Mouse (Mus musculus) embryonic facial prominence, embryonic 10.5 days (tissue): ENCODE results near the gene Zfp90. TPM values are rescaled to one million over a fixed set of nuclear protein-coding genes. Genes with fewer than 3 reads are reported as not detected.
"Not testable (repeated sequence)": the region's sequence is repeated elsewhere in the genome, so short reads cannot be mapped to it uniquely, and the experiment has no call there.

ENCODE experiments used
- DNase-seq: peaks from one replicate; pipeline ENCODE4 v3.0.0-alpha.2; 2017; ENCODE audit warnings: low spot score
- H3K27ac ChIP-seq: fragments of 300-500 bp; sonication (generic); replicated peaks from 2 replicates; pipeline ENCODE4 v1.5.1; 2016; ENCODE audit warnings: mild to moderate bottlenecking
- H3K27me3 ChIP-seq: fragments of 300-500 bp; sonication (generic); replicated peaks from 2 replicates; pipeline ENCODE4 v1.6.1; 2016; ENCODE audit warnings: low read depth, mild to moderate bottlenecking; ENCODE audit not compliant: poor library complexity, severe bottlenecking
- H3K36me3 ChIP-seq: fragments of 300-500 bp; sonication (generic); replicated peaks from 2 replicates; pipeline ENCODE4 v1.6.1; 2016; ENCODE audit warnings: mild to moderate bottlenecking, moderate library complexity
- H3K4me1 ChIP-seq: fragments of 300-500 bp; sonication (generic); 2 replicates; pipeline ENCODE4 v1.6.1; 2016
- H3K4me3 ChIP-seq: fragments of 300-500 bp; sonication (generic); 2 replicates; pipeline ENCODE4 v1.5.1; 2016; ENCODE audit warnings: mild to moderate bottlenecking, moderate library complexity
- H3K9me3 ChIP-seq: fragments of 300-500 bp; sonication (generic); 2 replicates; pipeline ENCODE4 v1.6.1; 2016; ENCODE audit warnings: mild to moderate bottlenecking
- WGBS: fragments of 180-500 bp; shearing (Covaris S2); methylation state at CpG from one replicate; pipeline ENCODE4 v1.1.7; 2016; 5-methylcytosine and 5-hydroxymethylcytosine counted together
- polyA plus RNA-seq: library from polyadenylated mRNA; unstranded; fragments of >200 nt; fragmentation: Nextera tagmentation; extraction: Ambion mirVana; gene quantifications from 2 replicates; pipeline ENCODE4 v1.2.1, GENCODE M21; 2016

Zfp90 gene
- polyA plus RNA-seq, 1 experiment from 2014 or later, result 26.4 TPM

- H3K36me3 ChIP-seq, result no peaks in the 10 kb centered on the region
Observed at GRCm38 (mm10) chr8:106403246-106403933, 11.7 kb upstream of the Zfp90 start.

DNA sequence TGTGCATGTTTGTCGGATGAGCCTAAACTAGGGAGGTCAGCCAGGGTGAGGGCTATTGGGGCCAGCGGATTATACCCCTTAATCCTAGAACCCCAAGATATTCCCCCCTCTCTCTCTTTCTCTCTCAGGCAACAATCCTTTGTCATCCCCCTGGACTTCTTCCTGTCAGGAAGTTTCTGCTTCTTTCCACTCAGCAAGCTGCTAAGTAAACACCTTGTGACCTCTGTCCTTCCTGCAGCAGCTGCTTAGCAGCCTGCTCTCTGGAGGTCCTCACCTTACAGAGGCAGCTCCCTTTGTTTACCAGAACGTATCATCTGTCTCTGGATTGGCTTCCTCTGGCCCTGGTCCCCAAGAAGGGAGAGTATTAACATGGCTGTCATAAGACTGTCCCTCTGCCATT, 10.3 kb upstream of the Zfp90 start:
- H3K9me3 ChIP-seq, result no peaks in the 10 kb centered on the region
- H3K36me3 ChIP-seq, result no peaks in the 10 kb centered on the region
- no peaks in the 10 kb centered on the region for H3K27me3 ChIP-seq
- H3K4me3 ChIP-seq, result no peak overlapping the region
- WGBS, result 35% methylated on average over 3 of the region's 3 CpGs
- H3K27ac ChIP-seq, result peak overlapping the region; percentile 78
- peak; percentile 57 for DNase-seq
- H3K4me1 ChIP-seq, result peaks cover 40% of the 10 kb centered on the region

More at GRCm38 (mm10) chr8:106403246-106403933, 11.7 kb upstream of the Zfp90 start:
- Histone ChIP-seq H3K9me3 (no peaks in the 10 kb centered on the region), H3K27ac (no peak overlapping the region), H3K27me3 (no peaks in the 10 kb centered on the region), H3K4me3 (no peak overlapping the region), H3K4me1 (peaks cover 42% of the 10 kb centered on the region)
- peak; percentile 59 for DNase-seq
- 45% methylated on average over 12 of the region's 12 CpGs for WGBS

DNA sequence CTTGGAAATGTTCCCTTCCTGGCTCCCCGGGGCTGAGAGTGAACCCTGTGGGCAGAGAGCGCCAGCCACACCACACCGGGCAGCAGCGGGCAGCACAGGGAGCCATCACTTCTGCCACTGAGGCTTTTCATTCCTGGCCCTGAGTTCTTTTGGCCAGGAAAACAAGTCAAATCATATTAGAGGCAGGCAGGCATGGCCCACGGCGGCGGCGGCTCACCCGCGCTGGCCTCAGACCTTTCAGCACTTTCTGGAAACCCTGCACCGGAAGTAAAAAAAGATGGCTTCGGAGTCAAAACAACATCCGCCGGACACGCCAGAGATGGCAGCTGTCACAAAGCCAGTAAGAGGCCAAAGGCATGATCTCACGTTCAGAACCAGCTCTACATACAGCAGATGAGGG, 9.3 kb upstream of the Zfp90 start:
- Histone ChIP-seq H3K27me3 (no peaks in the 10 kb centered on the region), H3K36me3 (no peaks in the 10 kb centered on the region), H3K4me3 (0 out of 2 replicates have a peak overlapping the region, but pooled peaks have one; percentile 21), H3K27ac (peak overlapping the region; percentile 78), H3K4me1 (peaks cover 35% of the 10 kb centered on the region), H3K9me3 (no peaks in the 10 kb centered on the region)
- peak; percentile 66 for DNase-seq
- 53% methylated on average over 16 of the region's 16 CpGs for WGBS

GRCm38 (mm10) chr8:106410055-106410454, 5.1 kb upstream of the Zfp90 start:
- H3K36me3 ChIP-seq, result no peaks in the 10 kb centered on the region
- H3K27me3 ChIP-seq, result 0 out of 2 replicates have a peak, but pooled peaks cover 4% of the 10 kb centered on the region
- H3K9me3 ChIP-seq, result no peaks in the 10 kb centered on the region
- H3K27ac ChIP-seq, result no peak overlapping the region
- H3K4me3 ChIP-seq, result no peak overlapping the region
- peaks cover 46% of the 10 kb centered on the region for H3K4me1 ChIP-seq
- DNase-seq, result no peak
- 75% methylated on average over 7 of the region's 7 CpGs for WGBS

DNA sequence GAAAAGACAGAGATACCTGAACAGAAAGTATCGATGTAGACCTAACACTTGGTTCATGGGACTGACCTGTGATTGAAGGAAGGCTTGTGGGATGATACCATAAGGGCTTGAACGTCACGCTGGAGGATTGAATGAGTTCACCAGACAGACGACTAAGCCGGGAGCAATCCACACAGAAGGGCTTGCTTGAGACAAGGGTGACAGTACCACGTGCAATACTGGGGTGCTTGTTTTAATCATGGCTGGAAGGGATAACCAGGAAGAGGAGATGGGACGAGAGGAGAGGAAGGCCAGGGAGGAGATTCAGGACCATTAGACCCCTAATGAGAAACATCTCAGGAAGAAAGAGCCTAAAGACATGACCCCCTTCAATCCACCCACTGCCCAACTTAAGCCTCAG, 4.6 kb upstream of the Zfp90 start:
- WGBS, result 81% methylated on average over 7 of the region's 7 CpGs

GRCm38 (mm10) chr8:106411783-106412451, 3.2 kb upstream of the Zfp90 start:
- 23% methylated on average over 14 of the region's 14 CpGs for WGBS
- Histone ChIP-seq H3K4me1 (peaks cover 41% of the 10 kb centered on the region), H3K36me3 (peaks cover 7% of the 10 kb centered on the region), H3K9me3 (no peaks in the 10 kb centered on the region), H3K4me3 (no peak overlapping the region), H3K27me3 (0 out of 2 replicates have a peak, but pooled peaks cover 4% of the 10 kb centered on the region), H3K27ac (no peak overlapping the region)
- DNase-seq, result peak; percentile 70

More for the DNA sequence above, 4.6 kb upstream of the Zfp90 start:
- H3K4me3 ChIP-seq, result no peak overlapping the region
- H3K27ac ChIP-seq, result no peak overlapping the region
- DNase-seq, result no peak
- H3K27me3 ChIP-seq, result 0 out of 2 replicates have a peak, but pooled peaks cover 4% of the 10 kb centered on the region
- no peaks in the 10 kb centered on the region for H3K9me3 ChIP-seq
- H3K4me1 ChIP-seq, result peaks cover 41% of the 10 kb centered on the region
- no peaks in the 10 kb centered on the region for H3K36me3 ChIP-seq

GRCm38 (mm10) chr8:106417692-106418091, 2.6 kb downstream of the Zfp90 start:
- 0 out of 2 replicates have a peak, but pooled peaks cover 4% of the 10 kb centered on the region for H3K27me3 ChIP-seq
- H3K36me3 ChIP-seq, result peaks cover 64% of the 10 kb centered on the region
- no peak for DNase-seq
- H3K4me3 ChIP-seq, result no peak overlapping the region
- H3K4me1 ChIP-seq, result peaks cover 24% of the 10 kb centered on the region
- 97% methylated on average over 5 of the region's 5 CpGs for WGBS
- H3K9me3 ChIP-seq, result peaks cover 30% of the 10 kb centered on the region
- H3K27ac ChIP-seq, result no peak overlapping the region

DNA sequence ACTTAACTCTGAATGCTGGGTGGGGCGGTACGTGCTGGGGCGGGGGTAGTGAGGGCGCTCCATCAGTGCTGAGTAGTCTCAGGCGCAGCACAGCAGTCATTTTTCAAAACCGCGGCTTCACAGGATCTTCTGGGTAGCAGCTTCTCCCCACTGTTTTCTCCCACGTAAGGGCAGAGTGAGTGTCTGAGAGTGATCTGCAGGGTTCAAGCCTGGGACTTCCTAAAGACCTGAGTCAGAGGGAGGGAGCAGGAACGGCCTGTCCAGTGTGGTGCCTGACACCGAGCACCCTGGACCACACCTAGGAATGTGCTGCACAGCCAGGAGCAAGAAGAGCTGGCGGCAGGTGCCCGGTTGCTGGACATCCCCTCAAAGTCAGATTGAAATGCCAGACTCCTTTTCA, 16.0 kb downstream of the Zfp90 start:
- Histone ChIP-seq H3K4me3 (no peak overlapping the region), H3K4me1 (peaks cover 4% of the 10 kb centered on the region; the same call in 1 of the 2 replicates), H3K27ac (no peak overlapping the region), H3K9me3 (peaks cover 21% of the 10 kb centered on the region), H3K36me3 (peaks cover 28% of the 10 kb centered on the region), H3K27me3 (peaks cover 23% of the 10 kb centered on the region)
- WGBS, result 38% methylated on average over 12 of the region's 12 CpGs
- no peak for DNase-seq

- peaks cover 13% of the 10 kb centered on the region; the same call in 1 of the 2 replicates for H3K9me3 ChIP-seq
- peaks cover 23% of the 10 kb centered on the region for H3K27me3 ChIP-seq
- not testable (repeated sequence) for DNase-seq, H3K27ac ChIP-seq, H3K4me3 ChIP-seq, H3K4me1 ChIP-seq
- H3K36me3 ChIP-seq, result peaks cover 19% of the 10 kb centered on the region
- WGBS, result 65% methylated on average over 10 of the region's 10 CpGs
Observed at GRCm38 (mm10) chr8:106431952-106432351, 16.8 kb downstream of the Zfp90 start.

DNA sequence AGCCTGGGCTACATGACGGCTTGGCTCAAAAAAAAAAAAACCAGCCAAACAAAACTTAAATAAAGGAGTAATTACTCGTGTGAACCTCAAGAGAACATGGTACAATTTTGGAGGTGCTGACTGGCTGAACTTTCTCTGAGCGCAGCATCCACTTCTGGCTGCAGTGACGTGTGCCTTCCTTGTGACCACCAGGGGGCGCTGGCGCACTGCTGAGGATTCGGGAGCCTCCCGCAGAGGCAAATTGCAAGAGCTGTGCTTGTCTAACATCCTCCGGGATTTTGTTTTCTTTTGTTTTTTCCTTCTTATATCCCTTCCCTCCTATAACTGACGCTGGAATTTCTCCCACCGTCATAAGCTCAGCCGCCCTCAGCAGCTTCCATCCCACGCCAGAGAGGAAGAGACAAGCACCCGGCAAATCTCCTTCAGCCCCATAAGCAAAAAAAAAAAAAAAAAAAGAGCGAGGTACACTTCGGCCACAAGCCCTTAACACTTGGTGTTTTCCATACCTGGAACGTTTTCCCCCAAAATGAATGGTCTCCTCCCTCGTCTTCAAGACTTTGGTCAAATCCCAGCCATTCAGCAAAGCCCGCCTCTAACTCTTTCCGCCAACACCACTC, 17.9 kb downstream of the Zfp90 start:
- peak; percentile 91 for DNase-seq
- Histone ChIP-seq H3K4me1 (peaks cover 4% of the 10 kb centered on the region; the same call in 1 of the 2 replicates), H3K27ac (no peak overlapping the region), H3K27me3 (peaks cover 23% of the 10 kb centered on the region), H3K36me3 (peaks cover 8% of the 10 kb centered on the region), H3K9me3 (peaks cover 2% of the 10 kb centered on the region; the same call in 1 of the 2 replicates), H3K4me3 (peak overlapping the region; percentile 49)
- WGBS, result 12% methylated on average over 20 of the region's 20 CpGs

DNA sequence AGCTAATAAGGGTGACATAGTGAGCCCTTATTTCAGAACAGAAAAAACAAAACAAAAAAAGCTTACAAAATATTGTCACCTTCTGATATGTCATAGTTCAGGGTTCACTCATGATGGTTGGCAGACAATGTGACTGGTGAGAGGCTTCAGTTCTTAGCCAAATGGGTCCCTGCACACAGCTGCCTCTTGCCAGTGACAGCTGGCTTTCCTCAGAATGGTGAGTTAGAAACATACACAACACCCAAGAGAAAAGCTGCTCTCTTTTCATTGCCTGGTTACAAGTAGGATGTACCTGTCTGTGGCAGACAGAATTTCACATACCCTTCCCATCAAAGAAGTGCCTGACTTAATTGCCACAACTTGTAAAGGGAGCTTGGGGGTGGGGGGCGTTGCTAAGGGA, 18.5 kb downstream of the Zfp90 start:
- no peak overlapping the region for H3K27ac ChIP-seq
- 49% methylated on average over 1 of the region's 1 CpGs for WGBS
- H3K9me3 ChIP-seq, result no peaks in the 10 kb centered on the region
- peaks cover 4% of the 10 kb centered on the region; the same call in 1 of the 2 replicates for H3K4me1 ChIP-seq
- peaks cover 23% of the 10 kb centered on the region for H3K27me3 ChIP-seq
- H3K4me3 ChIP-seq, result no peak overlapping the region
- DNase-seq, result no peak
- H3K36me3 ChIP-seq, result peaks cover 5% of the 10 kb centered on the region; the same call in 1 of the 2 replicates

- Histone ChIP-seq H3K27me3 (no peaks in the 10 kb centered on the region), H3K36me3 (no peaks in the 10 kb centered on the region), H3K27ac (no peak overlapping the region), H3K9me3 (no peaks in the 10 kb centered on the region), H3K4me1 (peaks cover 4% of the 10 kb centered on the region; the same call in 1 of the 2 replicates), H3K4me3 (no peak overlapping the region)
- 86% methylated on average over 3 of the region's 3 CpGs for WGBS
- no peak for DNase-seq
Observed at GRCm38 (mm10) chr8:106437781-106438180, 22.7 kb downstream of the Zfp90 start.
